Mouse (Mus musculus): Measurements from ENCODE around the gene Mpped1. TPM values are rescaled to one million over a fixed set of nuclear protein-coding genes. Genes with fewer than 3 reads are reported as not detected.

Gene Mpped1
- total and polyA plus RNA-seq, 3 experiments: not detected

DNA sequence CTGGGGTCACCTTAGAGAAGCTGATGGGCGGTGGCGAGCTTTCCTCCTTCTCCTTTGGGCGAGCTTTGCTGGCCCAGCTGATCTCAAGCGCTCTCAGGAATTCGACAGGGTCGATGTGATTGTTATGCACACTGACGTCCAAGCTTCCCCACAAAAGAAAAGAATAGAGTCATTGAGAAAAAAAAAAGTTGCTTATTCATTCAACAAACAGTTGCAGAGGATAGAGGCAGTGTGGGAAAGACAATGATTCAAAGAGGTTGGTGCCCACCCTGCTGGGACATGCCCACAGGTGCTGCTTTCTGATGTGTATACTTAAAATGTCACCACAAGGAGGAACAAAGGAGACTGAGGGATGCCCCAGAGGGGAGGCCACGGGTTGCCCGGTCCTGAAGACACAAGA is 116.7 kb downstream of the Mpped1 start:
- Histone ChIP-seq H3K4me1 (ENCODE audit: control insufficient read depth in 1 of 2, insufficient read depth in 2 of 2, low read length in 2 of 2) (no peaks in the 10 kb centered on the region), H3K9ac (ENCODE audit: control insufficient read depth, low read depth, low read length, poor library complexity, severe bottlenecking) (no peak overlapping the region), H3K79me2 (ENCODE audit: control insufficient read depth, insufficient read depth, low read length, poor library complexity) (no peaks in the 10 kb centered on the region), H3K27me3 (ENCODE audit: control insufficient read depth in 1 of 2, insufficient read depth in 2 of 2, low read length in 2 of 2) (no peaks in the 10 kb centered on the region), H3K4me3 (ENCODE audit: control insufficient read depth in 1 of 2, insufficient read depth in 1 of 2, low read depth in 2 of 2, low read length in 2 of 2) (no peak overlapping the region), H3K36me3 (ENCODE audit: control insufficient read depth in 1 of 2, insufficient read depth in 2 of 2, low read length in 2 of 2) (no peaks in the 10 kb centered on the region), H3K9me3 (replicated peaks; ENCODE audit: insufficient read depth, low read length) (no peaks in the 10 kb centered on the region), H3K27ac (ENCODE audit: control insufficient read depth, low read depth, low read length) (no peak overlapping the region)
- no peak for DNase-seq (ENCODE audit: low read depth, low spot score)
- no peak for TF ChIP-seq EP300 (IDR thresholded peaks at IDR 0.05; ENCODE audit: low read depth in 1 of 2, low read length in 2 of 2)
- TF ChIP-seq RCOR1 (IDR thresholded peaks at IDR 0.05; ENCODE audit: low read depth, low read length): no peak
- no peak for TF ChIP-seq ZMIZ1 (IDR thresholded peaks at IDR 0.05; ENCODE audit: low read depth, low read length)
- no peak for TF ChIP-seq CHD2 (IDR thresholded peaks at IDR 0.05; ENCODE audit: low read length)
- no peak for TF ChIP-seq SIN3A (IDR thresholded peaks at IDR 0.05; ENCODE audit: low read length)
- no peak for TF ChIP-seq BHLHE40 (IDR thresholded peaks at IDR 0.05; ENCODE audit: borderline replicate concordance, low read depth, low read length)
- no peak for TF ChIP-seq MYC (IDR thresholded peaks at IDR 0.05; ENCODE audit: low read depth, low read length)
- TF ChIP-seq POLR2AphosphoS5 (IDR thresholded peaks at IDR 0.05; ENCODE audit: borderline replicate concordance, low read depth, low read length): no peak
- no peak for TF ChIP-seq HCFC1 (IDR thresholded peaks at IDR 0.05; ENCODE audit: low read depth, low read length)

DNA sequence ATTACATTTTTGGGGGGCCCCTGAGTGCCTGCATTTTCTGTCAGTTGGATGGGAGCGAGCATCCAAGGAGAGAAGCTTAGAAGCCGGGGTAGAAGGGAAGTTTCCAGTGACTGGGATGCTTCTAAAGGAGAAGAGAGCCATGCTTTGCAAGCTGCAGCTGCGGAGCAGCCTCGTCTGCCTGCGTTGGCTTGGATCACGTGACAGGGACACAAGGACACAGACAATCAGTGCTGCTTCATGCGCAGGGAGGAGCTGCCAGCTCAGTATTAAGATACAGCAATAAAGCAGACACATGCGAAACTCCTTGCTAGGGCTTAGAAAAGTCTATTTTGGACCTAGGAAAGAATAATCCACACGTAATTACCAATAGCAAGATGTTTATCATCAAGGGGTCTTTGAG is 118.0 kb downstream of the Mpped1 start:
- no peaks in the 10 kb centered on the region for H3K4me1 ChIP-seq (ENCODE audit: control insufficient read depth in 1 of 2, insufficient read depth in 2 of 2, low read length in 2 of 2)
- H3K9me3 ChIP-seq (replicated peaks; ENCODE audit: insufficient read depth, low read length): no peaks in the 10 kb centered on the region
- no peak overlapping the region for H3K27ac ChIP-seq (ENCODE audit: control insufficient read depth, low read depth, low read length)
- TF ChIP-seq BHLHE40 (IDR thresholded peaks at IDR 0.05; ENCODE audit: borderline replicate concordance, low read depth, low read length): no peak
- TF ChIP-seq MAX (IDR thresholded peaks at IDR 0.05; ENCODE audit: low read length): no peak
- TF ChIP-seq MYB (IDR thresholded peaks at IDR 0.05; ENCODE audit: low read depth, low read length): no peak
- TF ChIP-seq MYC (IDR thresholded peaks at IDR 0.05; ENCODE audit: low read depth, low read length): no peak
- no peak for TF ChIP-seq SIN3A (IDR thresholded peaks at IDR 0.05; ENCODE audit: low read length)
- TF ChIP-seq POLR2AphosphoS5 (IDR thresholded peaks at IDR 0.05; ENCODE audit: borderline replicate concordance, low read depth, low read length): no peak
- no peak for TF ChIP-seq MEF2A (IDR thresholded peaks at IDR 0.05; ENCODE audit: extremely low read depth, insufficient replicate concordance, low read depth, low read length, poor library complexity, severe bottlenecking)
- DNase-seq (ENCODE audit: low read depth, low spot score): no peak
- H3K79me2 ChIP-seq (ENCODE audit: control insufficient read depth, insufficient read depth, low read length, poor library complexity): no peaks in the 10 kb centered on the region
- H3K27me3 ChIP-seq (ENCODE audit: control insufficient read depth in 1 of 2, insufficient read depth in 2 of 2, low read length in 2 of 2): no peaks in the 10 kb centered on the region
- H3K9ac ChIP-seq (ENCODE audit: control insufficient read depth, low read depth, low read length, poor library complexity, severe bottlenecking): no peak overlapping the region
- no peak overlapping the region for H3K4me3 ChIP-seq (ENCODE audit: control insufficient read depth in 1 of 2, insufficient read depth in 1 of 2, low read depth in 2 of 2, low read length in 2 of 2)
- H3K36me3 ChIP-seq (ENCODE audit: control insufficient read depth in 1 of 2, insufficient read depth in 2 of 2, low read length in 2 of 2): no peaks in the 10 kb centered on the region

DNA sequence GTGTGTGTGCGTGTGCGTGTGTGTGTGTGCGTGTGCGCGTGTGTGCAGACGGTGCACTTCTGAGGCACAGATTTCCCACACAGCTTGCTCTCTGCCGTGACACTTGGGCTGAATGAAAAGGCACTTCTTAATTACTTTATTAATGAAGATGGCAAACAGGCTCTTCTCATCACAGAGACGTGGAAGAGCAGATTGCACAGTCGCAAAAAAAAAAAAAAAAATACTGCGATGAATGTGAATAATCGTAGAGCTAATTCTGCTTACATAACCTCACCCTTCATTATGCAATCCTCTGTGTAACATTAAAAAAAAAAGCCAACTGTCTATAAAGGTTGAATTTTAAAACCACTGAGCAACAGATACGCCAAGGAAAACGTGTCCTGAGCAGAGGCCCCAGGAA is 127.2 kb downstream of the Mpped1 start:
- Histone ChIP-seq H3K9ac (ENCODE audit: control insufficient read depth, low read depth, low read length, poor library complexity, severe bottlenecking) (no peak overlapping the region), H3K4me3 (ENCODE audit: control insufficient read depth in 1 of 2, insufficient read depth in 1 of 2, low read depth in 2 of 2, low read length in 2 of 2) (no peak overlapping the region), H3K9me3 (replicated peaks; ENCODE audit: insufficient read depth, low read length) (no peaks in the 10 kb centered on the region), H3K4me1 (ENCODE audit: control insufficient read depth in 1 of 2, insufficient read depth in 2 of 2, low read length in 2 of 2) (no peaks in the 10 kb centered on the region), H3K79me2 (ENCODE audit: control insufficient read depth, insufficient read depth, low read length, poor library complexity) (no peaks in the 10 kb centered on the region), H3K27ac (ENCODE audit: control insufficient read depth, low read depth, low read length) (no peak overlapping the region), H3K27me3 (ENCODE audit: control insufficient read depth in 1 of 2, insufficient read depth in 2 of 2, low read length in 2 of 2) (no peaks in the 10 kb centered on the region), H3K36me3 (ENCODE audit: control insufficient read depth in 1 of 2, insufficient read depth in 2 of 2, low read length in 2 of 2) (no peaks in the 10 kb centered on the region)
- no peak for DNase-seq (ENCODE audit: low read depth, low spot score)
- TF ChIP-seq POLR2AphosphoS5 (IDR thresholded peaks at IDR 0.05; ENCODE audit: borderline replicate concordance, low read depth, low read length): no peak
- no peak for TF ChIP-seq MAX (IDR thresholded peaks at IDR 0.05; ENCODE audit: low read length)
- no peak for TF ChIP-seq MEF2A (IDR thresholded peaks at IDR 0.05; ENCODE audit: extremely low read depth, insufficient replicate concordance, low read depth, low read length, poor library complexity, severe bottlenecking)
- TF ChIP-seq MAFK (IDR thresholded peaks at IDR 0.05; ENCODE audit: borderline replicate concordance, low read depth, low read length): no peak
- no peak for TF ChIP-seq CHD2 (IDR thresholded peaks at IDR 0.05; ENCODE audit: low read length)
- TF ChIP-seq MYC (IDR thresholded peaks at IDR 0.05; ENCODE audit: low read depth, low read length): no peak
- TF ChIP-seq ETS1 (IDR thresholded peaks at IDR 0.05; ENCODE audit: low read depth, low read length): no peak
- no peak for TF ChIP-seq ZC3H11A (IDR thresholded peaks at IDR 0.05; ENCODE audit: low read depth, low read length)
- TF ChIP-seq RAD21 (IDR thresholded peaks at IDR 0.05; ENCODE audit: low read depth, low read length): no peak
- no peak for TF ChIP-seq GATA1 (IDR thresholded peaks at IDR 0.05; ENCODE audit: low read depth, low read length)
- no peak for TF ChIP-seq CTCF (IDR thresholded peaks at IDR 0.05 in 2 of 3, conservative IDR thresholded peaks at IDR 0.05 in 1 of 3; ENCODE audit: control insufficient read depth in 1 of 3, insufficient read depth in 1 of 3, low read depth in 2 of 3, low read length in 3 of 3, poor library complexity in 1 of 3, severe bottlenecking in 1 of 3)
- no peak for TF ChIP-seq BHLHE40 (IDR thresholded peaks at IDR 0.05; ENCODE audit: borderline replicate concordance, low read depth, low read length)

All from MEL (cell line).